Mouse (Mus musculus): Measurements from ENCODE around the gene Pan3. TPM values are rescaled to one million over a fixed set of nuclear protein-coding genes. Genes with fewer than 3 reads are reported as not detected.

Gene Pan3
- total RNA-seq, 2 experiments from 2014 or later, result 198 to 209 TPM

Other genes starting within 250 kb of the Pan3 start
- gene Gsx1, start 241.5 kb upstream of the Pan3 start, total RNA-seq (2014; fragmentation: Nextera tagmentation), result not detected in 2 replicates
- gene Gsx1, start 241.5 kb upstream of the Pan3 start, total RNA-seq (2017), result not detected in 2 replicates
- not detected in 2 replicates for gene Pdx1, start 160.2 kb upstream of the Pan3 start, total RNA-seq (2014; fragmentation: Nextera tagmentation)
- gene Pdx1, start 160.2 kb upstream of the Pan3 start, total RNA-seq (2017), result not detected in 2 replicates
- not detected in 2 replicates for gene Cdx2, start 122.9 kb upstream of the Pan3 start, total RNA-seq (2014; fragmentation: Nextera tagmentation)
- gene Cdx2, start 122.9 kb upstream of the Pan3 start, total RNA-seq (2017), result not detected in 2 replicates
- not detected in 2 replicates for gene Urad, start 107.7 kb upstream of the Pan3 start, total RNA-seq (2014; fragmentation: Nextera tagmentation)
- gene Urad, start 107.7 kb upstream of the Pan3 start, total RNA-seq (2017), result not detected in 2 replicates
- 5.3 and 12.4 TPM in 2 replicates for gene Flt3, start 29.7 kb upstream of the Pan3 start, total RNA-seq (2014; fragmentation: Nextera tagmentation)
- gene Flt3, start 29.7 kb upstream of the Pan3 start, total RNA-seq (2017), result 4.7 and 7.3 TPM in 2 replicates

Data from granulocyte monocyte progenitor cell, adult 5-6 weeks (primary cell).